Mouse (Mus musculus) limb, embryonic 14.5 days (tissue): ENCODE measurements around the gene Mroh9. TPM values are rescaled to one million over a fixed set of nuclear protein-coding genes. Genes with fewer than 3 reads are reported as not detected.

Experiments used
- ATAC-seq: fragments of 200-750 bp; cut with Nextera tagmentation; 2 replicates; pipeline ENCODE4 v1.8.0; 2017; ENCODE audit warnings: low read depth, moderate number of reproducible peaks, moderate TSS enrichment; ENCODE audit not compliant: low FRiP score
- DNase-seq: peaks from one replicate; pipeline ENCODE4 v3.0.0-alpha.2; 2015; ENCODE audit warnings: low spot score
- H3K27ac ChIP-seq: fragments of 300-500 bp; sonication (generic); replicated peaks from 2 replicates; pipeline ENCODE4 v1.5.1; 2014; ENCODE audit warnings: low read depth, mild to moderate bottlenecking, low read length, moderate library complexity, mixed read lengths
- H3K27me3 ChIP-seq: fragments of 300-500 bp; sonication (generic); 2 replicates; pipeline ENCODE4 v1.6.1; 2014; ENCODE audit warnings: low read length, mixed read lengths; ENCODE audit not compliant: control insufficient read depth, insufficient read depth
- H3K36me3 ChIP-seq: fragments of 300-500 bp; sonication (generic); 2 replicates; pipeline ENCODE4 v1.6.1; 2014; ENCODE audit warnings: mild to moderate bottlenecking, low read length, moderate library complexity, mixed read lengths; ENCODE audit not compliant: control insufficient read depth, insufficient read depth
- H3K4me1 ChIP-seq: fragments of 300-500 bp; sonication (generic); 2 replicates; pipeline ENCODE4 v1.6.1; 2014; ENCODE audit warnings: antibody characterized with exemption, low read length, mixed read lengths; ENCODE audit not compliant: control insufficient read depth, insufficient read depth
- H3K4me2 ChIP-seq: fragments of 300-500 bp; sonication (generic); replicated peaks from 2 replicates; pipeline ENCODE4 v1.6.1; 2014; ENCODE audit warnings: low read depth, mild to moderate bottlenecking, low read length, moderate library complexity; ENCODE audit not compliant: severe bottlenecking
- H3K4me3 ChIP-seq: fragments of 300-500 bp; sonication (generic); replicated peaks from 2 replicates; pipeline ENCODE4 v1.5.1; 2014; ENCODE audit warnings: low read length
- H3K9ac ChIP-seq: fragments of 300-500 bp; sonication (generic); 2 replicates; pipeline ENCODE4 v1.6.1; 2014; ENCODE audit warnings: mild to moderate bottlenecking, low read depth, low read length, moderate library complexity; ENCODE audit not compliant: severe bottlenecking
- H3K9me3 ChIP-seq: fragments of 300-500 bp; sonication (generic); 2 replicates; pipeline ENCODE4 v1.6.1; 2016; ENCODE audit warnings: low read length; ENCODE audit not compliant: control insufficient read depth
- POLR2A ChIP-seq: fragments of 200-500 bp; IDR thresholded peaks from 2 replicates; pipeline ENCODE4 v1.8.0; 2012; ENCODE audit warnings: inconsistent platforms, mild to moderate bottlenecking, moderate library complexity, borderline replicate concordance; ENCODE audit not compliant: insufficient read depth, insufficient read length; ENCODE audit errors: extremely low read depth
- WGBS: fragments of 180-500 bp; shearing (Covaris S2); extraction: QIAGEN DNeasy Blood & Tissue Kit; methylation state at CpG from one replicate; pipeline ENCODE4 v1.1.7; 2014; 5-methylcytosine and 5-hydroxymethylcytosine counted together
- polyA plus RNA-seq, 2 experiments: library from polyadenylated mRNA; depleted of rRNA in 1 of 2; stranded (reverse) in 1 of 2; unstranded in 1 of 2; fragments of >200 nt; fragmentation: Nextera tagmentation in 1 of 2; extraction: Ambion mirVana in 1 of 2; gene quantifications; 2 replicates each; pipeline versions ENCODE4 v1.2.1 to v1.2.3; 2012 to 2014

The Mroh9 gene
- polyA plus RNA-seq (2012; rRNA removed), result 0.06 TPM in 1 of 2 replicates, not detected in the other
- polyA plus RNA-seq (2014; fragmentation: Nextera tagmentation; extraction: Ambion mirVana), result not detected in 2 replicates

DNA sequence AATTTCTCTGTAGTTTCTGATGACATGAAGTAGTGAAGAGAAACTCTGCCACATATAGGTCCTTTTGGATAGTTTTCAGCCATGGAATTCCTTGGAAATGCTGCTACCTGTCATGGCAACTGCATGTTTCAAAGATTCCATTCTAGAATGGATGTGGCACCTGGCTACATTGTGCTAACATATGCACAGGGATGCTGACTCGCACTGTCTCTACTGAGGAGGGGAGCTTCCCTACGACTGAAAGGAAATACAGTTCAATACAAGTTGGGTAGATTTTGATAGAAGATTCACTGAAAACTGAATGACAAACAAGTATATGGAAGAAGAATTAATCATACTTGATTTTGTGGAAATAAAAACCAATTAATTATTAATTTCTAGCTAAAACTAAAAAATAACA lies at the start of gene Mroh9:
TSS of gene Mroh9 (minus strand) at position 101 of the 400 bp plus-strand sequence.
- Histone ChIP-seq H3K4me3 (no peak within 1 kb of the TSS), H3K36me3 (no peaks in the 10 kb centered on the region), H3K9me3 (no peaks in the 10 kb centered on the region), H3K27ac (no peak within 1 kb of the TSS), H3K4me2 (no peak within 1 kb of the TSS), H3K4me1 (no peaks in the 10 kb centered on the region), H3K27me3 (no peaks in the 10 kb centered on the region), H3K9ac (no peak within 1 kb of the TSS)
- WGBS, result 87% methylated on average over 2 of the region's 2 CpGs
- no peak for DNase-seq
- ATAC-seq, result no peak
- no peak for TF ChIP-seq POLR2A

GRCm38 (mm10) chr1:163129976-163130375 lies 44.5 kb upstream of the Mroh9 start:
- no peaks in the 10 kb centered on the region for H3K9me3 ChIP-seq
- 19% methylated on average over 3 of the region's 3 CpGs for WGBS
- DNase-seq (peak; percentile 54), ATAC-seq (no peak)
- H3K36me3 ChIP-seq, result no peaks in the 10 kb centered on the region
- H3K27me3 ChIP-seq, result no peaks in the 10 kb centered on the region
- H3K4me2 ChIP-seq, result no peak overlapping the region
- H3K27ac ChIP-seq, result no peak overlapping the region
- H3K9ac ChIP-seq, result no peak overlapping the region
- H3K4me3 ChIP-seq, result no peak overlapping the region
- peaks cover 10% of the 10 kb centered on the region for H3K4me1 ChIP-seq
- TF ChIP-seq POLR2A, result no peak

DNA sequence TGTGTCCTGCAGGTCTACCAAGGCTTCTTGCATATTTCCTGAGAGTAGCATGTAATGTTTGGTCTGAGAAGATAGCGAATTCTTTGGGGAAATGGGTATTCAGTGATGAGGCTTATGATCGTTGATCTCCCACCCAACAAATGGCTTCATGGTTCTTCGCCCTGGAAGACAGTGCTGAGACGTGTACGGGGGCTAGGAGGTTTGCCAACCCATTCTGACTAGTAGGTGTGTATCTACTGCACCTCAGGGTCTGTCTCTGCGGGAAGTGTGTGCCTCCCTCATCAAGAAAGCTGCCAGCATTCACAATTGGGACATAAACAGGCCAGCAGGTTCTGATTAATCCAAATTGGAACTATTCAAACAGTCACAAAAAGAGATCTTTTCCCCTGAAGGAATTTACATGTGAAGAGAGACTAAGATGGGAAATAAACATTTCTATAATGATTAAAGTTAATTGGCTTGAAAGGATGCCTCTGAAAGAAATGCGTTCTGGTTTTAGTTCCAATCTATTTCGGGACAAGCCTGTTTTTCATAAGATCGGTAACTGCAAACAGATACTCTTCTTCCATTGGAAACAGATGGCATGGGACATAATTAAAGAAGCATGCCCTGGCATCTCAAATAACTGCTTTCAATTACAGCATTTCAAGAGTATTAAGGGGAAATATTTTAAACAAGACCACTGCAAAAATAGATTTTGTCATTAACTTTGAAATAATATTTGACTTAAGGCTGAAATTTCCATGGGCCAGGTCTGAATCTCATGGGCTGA lies 43.8 kb upstream of the Mroh9 start:
- Histone ChIP-seq H3K4me3 (no peak overlapping the region), H3K4me2 (no peak overlapping the region), H3K4me1 (peaks cover 10% of the 10 kb centered on the region), H3K9me3 (no peaks in the 10 kb centered on the region), H3K27me3 (no peaks in the 10 kb centered on the region), H3K27ac (no peak overlapping the region), H3K9ac (no peak overlapping the region), H3K36me3 (no peaks in the 10 kb centered on the region)
- ATAC-seq, result no peak
- DNase-seq, result peak; percentile 45
- 29% methylated on average over 9 of the region's 9 CpGs for WGBS
- TF ChIP-seq POLR2A, result no peak

DNA sequence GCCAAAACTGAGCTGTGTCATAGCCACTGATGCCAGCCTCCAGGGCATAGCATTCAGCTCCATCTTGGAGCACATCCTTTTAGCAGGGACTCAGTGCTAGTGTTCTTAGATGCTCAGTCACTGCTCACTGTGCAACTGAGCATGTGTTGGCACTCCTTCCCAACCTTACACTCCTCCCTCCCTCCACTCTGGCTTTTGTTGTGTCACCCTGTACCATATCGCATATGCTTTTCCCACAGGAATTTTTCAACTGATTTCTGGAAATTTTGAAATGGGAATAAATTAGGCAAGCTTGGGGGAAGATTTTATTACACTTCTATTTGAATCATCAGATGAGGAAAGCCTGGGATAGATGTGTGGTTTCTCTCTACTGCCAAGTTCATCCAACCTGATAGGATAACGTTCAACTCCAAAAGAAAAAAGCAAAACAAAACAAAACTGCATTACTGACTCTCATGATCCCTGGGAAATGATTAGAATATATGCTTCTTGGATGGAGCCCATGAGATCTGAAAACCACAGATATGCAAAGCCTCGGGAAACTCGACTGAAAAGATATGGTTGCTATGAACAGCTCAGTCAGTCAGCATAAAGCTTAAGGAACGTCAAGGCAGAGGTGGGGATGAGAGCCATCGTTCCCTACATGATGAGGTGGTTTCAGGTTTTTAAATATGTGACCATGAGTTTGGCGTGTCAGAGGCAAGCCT lies 40.9 kb upstream of the Mroh9 start:
- peak; percentile 15; the same call in 1 of the 2 replicates for ATAC-seq

GRCm38 (mm10) chr1:163122414-163122813 lies 36.9 kb upstream of the Mroh9 start:
- Histone ChIP-seq H3K9ac (no peak overlapping the region), H3K4me3 (no peak overlapping the region), H3K9me3 (no peaks in the 10 kb centered on the region), H3K27me3 (no peaks in the 10 kb centered on the region), H3K27ac (no peak overlapping the region), H3K4me2 (no peak overlapping the region), H3K4me1 (peaks cover 3% of the 10 kb centered on the region; the same call in 1 of the 2 replicates), H3K36me3 (no peaks in the 10 kb centered on the region)
- 93% methylated on average over 1 of the region's 1 CpGs for WGBS
- no peak for ATAC-seq
- DNase-seq, result no peak
- TF ChIP-seq POLR2A, result no peak

More for the DNA sequence above, 40.9 kb upstream of the Mroh9 start:
- Histone ChIP-seq H3K27ac (no peak overlapping the region), H3K4me1 (peaks cover 10% of the 10 kb centered on the region), H3K9ac (no peak overlapping the region), H3K4me2 (no peak overlapping the region), H3K36me3 (no peaks in the 10 kb centered on the region), H3K4me3 (no peak overlapping the region), H3K27me3 (no peaks in the 10 kb centered on the region), H3K9me3 (no peaks in the 10 kb centered on the region)
- DNase-seq, result peak; percentile 11
- WGBS, result 50% methylated on average over 7 of the region's 7 CpGs
- no peak for TF ChIP-seq POLR2A
